ENCODE assay signal across 9 mouse cellular contexts in the genomic region with DNA sequence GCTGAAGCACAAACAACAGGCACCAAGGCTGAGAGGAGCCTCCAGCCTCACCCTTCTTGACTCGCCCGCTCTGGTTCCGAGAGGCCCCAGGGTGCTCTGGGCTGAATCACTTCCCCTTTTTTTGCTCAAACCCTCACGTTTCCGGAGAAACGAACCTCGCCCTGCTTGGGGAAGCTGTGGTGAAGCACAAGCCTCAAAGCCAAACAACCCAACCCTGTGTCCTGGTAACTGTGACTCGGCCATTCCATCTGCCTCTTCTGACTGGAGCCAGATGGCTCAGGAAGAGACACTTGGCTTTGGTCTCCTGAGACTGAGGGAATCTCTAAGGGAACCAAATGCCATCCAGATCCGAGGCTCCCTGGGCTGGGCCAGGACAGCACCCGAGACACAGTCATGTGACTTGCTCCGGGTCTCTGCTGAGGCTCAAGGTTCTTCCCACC. TPM values are rescaled to one million over a fixed set of nuclear protein-coding genes. Genes with fewer than 3 reads are reported as not detected.
DNase-seq lines count a peak whose midpoint lies in the region; ATAC-seq and TF ChIP-seq lines count a peak whose summit lies in the region.
"Had no signal": no experiment of that assay in that cellular context is flagged by ENCODE, and none has a peak within 500 bp of the region (broad histone marks: within the 10 kb centered on the region; RNA-seq: fewer than 3 reads in every experiment).

No protein-coding gene starts in this region.

- ATAC-seq in G1E (ENCODE audit: extremely low read depth, insufficient number of reproducible peaks, low FRiP score, poor library complexity, severe bottlenecking) = peak; percentile 86
- peak; percentile 48 for ATAC-seq in liver, embryonic 11.5 days (replicated peaks; ENCODE audit: low FRiP score)
- ATAC-seq in midbrain, embryonic 15.5 days (replicated peaks) = no peak

- no peak overlapping the region for H3K9ac ChIP-seq in liver, embryonic 11.5 days (ENCODE audit: low read depth, low read length)
- no peak overlapping the region for H3K9ac ChIP-seq in midbrain, embryonic 15.5 days

- no peak overlapping the region for H3K27ac ChIP-seq in heart, embryonic 10.5 days
- H3K27ac ChIP-seq in liver, embryonic 11.5 days (ENCODE audit: low read depth, low read length) = 0 out of 2 replicates have a peak overlapping the region, but pooled peaks have one; percentile 1
- H3K27ac ChIP-seq in small intestine, adult 2 months (ENCODE audit: insufficient read depth, low read depth, low read length) = peak overlapping the region; percentile 87
- H3K27ac ChIP-seq in midbrain, embryonic 15.5 days = no peak overlapping the region

- no peak for TF ChIP-seq CTCF in G1E (IDR thresholded peaks at IDR 0.05; ENCODE audit: low read depth, low read length)
- TF ChIP-seq CTCF in small intestine, adult 2 months (IDR thresholded peaks at IDR 0.05; ENCODE audit: extremely low read depth, insufficient read length, insufficient replicate concordance, low read depth, low read length) = no peak

- TF ChIP-seq POLR2A in small intestine, adult 2 months (IDR thresholded peaks at IDR 0.05; ENCODE audit: low read depth, low read length) = no peak

- H3K4me3 ChIP-seq in heart, embryonic 10.5 days = no peak overlapping the region
- no peak overlapping the region; the same call in 1 of the 2 replicates for H3K4me3 ChIP-seq in G1E (ENCODE audit: low read depth, low read length)
- H3K4me3 ChIP-seq in liver, embryonic 11.5 days (ENCODE audit: low read depth, low read length) = no peak overlapping the region
- peak overlapping the region; percentile 31 for H3K4me3 ChIP-seq in small intestine, adult 2 months (ENCODE audit: low read depth, low read length)
- H3K4me3 ChIP-seq in midbrain, embryonic 15.5 days = no peak overlapping the region

- peak; percentile 58 to 87 for DNase-seq in heart, adult 18-20 months
- no peak for DNase-seq in heart, embryonic 10.5 days (ENCODE audit: low spot score)
- DNase-seq in G1E (ENCODE audit: low spot score) = peak; percentile 24
- peak; percentile 86 to 88 for DNase-seq in cerebellum, postnatal 25 days
- DNase-seq in liver, embryonic 11.5 days (ENCODE audit: low spot score) = no peak
- DNase-seq in retina, embryonic 14.5 days (ENCODE audit: low spot score) = no peak

- no peaks in the 10 kb centered on the region for H3K27me3 ChIP-seq in heart, embryonic 10.5 days (ENCODE audit: insufficient read depth, poor library complexity, severe bottlenecking)
- H3K27me3 ChIP-seq in G1E (ENCODE audit: insufficient read depth, low read length) = no peaks in the 10 kb centered on the region
- H3K27me3 ChIP-seq in liver, embryonic 11.5 days (replicated peaks; ENCODE audit: control insufficient read depth, insufficient read depth, low read length) = no peaks in the 10 kb centered on the region
- H3K27me3 ChIP-seq in small intestine, adult 2 months (ENCODE audit: control insufficient read depth, insufficient read depth, low read length) = no peaks in the 10 kb centered on the region
- H3K27me3 ChIP-seq in midbrain, embryonic 15.5 days (replicated peaks) = no peaks in the 10 kb centered on the region

- WGBS in heart, embryonic 10.5 days = 73% methylated on average over 11 of the region's 11 CpGs
- WGBS in liver, embryonic 11.5 days = 41% methylated on average over 11 of the region's 11 CpGs
- 35% methylated on average over 11 of the region's 11 CpGs for WGBS in small intestine, adult 2 months
- WGBS in midbrain, embryonic 15.5 days = 89% methylated on average over 11 of the region's 11 CpGs

- peak overlapping the region; percentile 1; the same call in 1 of the 2 replicates for H3K4me2 ChIP-seq in liver, embryonic 11.5 days
- H3K4me2 ChIP-seq in midbrain, embryonic 15.5 days = no peak overlapping the region

- H3K4me1 ChIP-seq in heart, embryonic 10.5 days = peaks cover 7% of the 10 kb centered on the region; the same call in 1 of the 2 replicates
- H3K4me1 ChIP-seq in G1E (ENCODE audit: insufficient read depth, low read depth, low read length) = peaks cover 9% of the 10 kb centered on the region
- no peaks in the 10 kb centered on the region; the same call in 1 of the 2 replicates for H3K4me1 ChIP-seq in liver, embryonic 11.5 days (replicated peaks; ENCODE audit: control insufficient read depth, insufficient read depth, low read length)
- peaks cover 13% of the 10 kb centered on the region for H3K4me1 ChIP-seq in small intestine, adult 2 months (ENCODE audit: control insufficient read depth, insufficient read depth, insufficient read length, low read length)
- no peaks in the 10 kb centered on the region for H3K4me1 ChIP-seq in midbrain, embryonic 15.5 days

- no peaks in the 10 kb centered on the region for H3K9me3 ChIP-seq in heart, embryonic 10.5 days
- H3K9me3 ChIP-seq in G1E (replicated peaks) = no peaks in the 10 kb centered on the region
- no peaks in the 10 kb centered on the region for H3K9me3 ChIP-seq in liver, embryonic 11.5 days (ENCODE audit: control insufficient read depth, low read length)
- H3K9me3 ChIP-seq in midbrain, embryonic 15.5 days = no peaks in the 10 kb centered on the region

- peaks cover 41% of the 10 kb centered on the region for H3K36me3 ChIP-seq in heart, embryonic 10.5 days
- H3K36me3 ChIP-seq in G1E (replicated peaks) = no peaks in the 10 kb centered on the region
- peaks cover 8% of the 10 kb centered on the region for H3K36me3 ChIP-seq in liver, embryonic 11.5 days (ENCODE audit: control insufficient read depth, insufficient read depth, low read length)
- peaks cover 6% of the 10 kb centered on the region for H3K36me3 ChIP-seq in small intestine, adult 2 months (ENCODE audit: control insufficient read depth, insufficient read depth, low read length)
- H3K36me3 ChIP-seq in midbrain, embryonic 15.5 days (replicated peaks) = peaks cover 9% of the 10 kb centered on the region; the same call in 1 of the 2 replicates

RNA-seq across cellular contexts. Expression of a gene that starts 32.6 kb away (rescaled TPM):
- total RNA-seq in heart, adult 18-20 months (2021) = not detected
- polyA plus RNA-seq in heart, embryonic 10.5 days (2016; fragmentation: Nextera tagmentation; extraction: Ambion mirVana) = not detected in 2 replicates
- total RNA-seq in G1E (2014; fragmentation: Nextera tagmentation) (not detected in 2 replicates), G1E (2017) (0.05 TPM in 1 of 2 replicates, not detected in the other)
- polyA plus RNA-seq in G1E (2012) = not detected in 2 replicates
- not detected in 2 replicates for polyA plus RNA-seq in liver, embryonic 11.5 days (2014; fragmentation: Nextera tagmentation; extraction: Ambion mirVana)
- polyA plus RNA-seq in small intestine, adult 2 months (2012; rRNA removed) = not detected in 2 replicates
- not detected in 2 replicates for polyA plus RNA-seq in midbrain, embryonic 15.5 days (2015; fragmentation: Nextera tagmentation; extraction: Ambion mirVana)
- total RNA-seq: layer of hippocampus, postnatal 36 days had no signal

Comparison
In these comparisons a context has a peak if more than half of its experiments do, and no peak if none do; other contexts are left out.
1. DNase-seq: peak in heart, adult 18-20 months (2 of 2), G1E (single experiment) and cerebellum, postnatal 25 days (2 of 2); none in heart, embryonic 10.5 days (single experiment), liver, embryonic 11.5 days (single experiment) and retina, embryonic 14.5 days (single experiment).
2. H3K27ac ChIP-seq: peak in liver, embryonic 11.5 days (single experiment) and small intestine, adult 2 months (single experiment); none in heart, embryonic 10.5 days (single experiment) and midbrain, embryonic 15.5 days (single experiment).